Mouse (Mus musculus) stomach, embryonic 15.5 days (tissue): ENCODE results near the gene Bnip3. TPM values are rescaled to one million over a fixed set of nuclear protein-coding genes. Genes with fewer than 3 reads are reported as not detected.
A peak's percentile ranks its signal among the peaks of the same experiment; 100 is the strongest.

Source experiments
- ATAC-seq: fragments of 200-750 bp; cut with Nextera tagmentation; 2 replicates; pipeline ENCODE4 v1.8.0; 2017; ENCODE audit warnings: low read depth, moderate number of reproducible peaks, moderate TSS enrichment; ENCODE audit not compliant: insufficient read depth, low FRiP score
- H3K27ac ChIP-seq: fragments of 300-500 bp; sonication (generic); 2 replicates; pipeline ENCODE4 v1.5.1; 2015; ENCODE audit warnings: mild to moderate bottlenecking, inconsistent platforms
- H3K27me3 ChIP-seq: fragments of 300-500 bp; sonication (generic); replicated peaks from 2 replicates; pipeline ENCODE4 v1.6.1; 2015; ENCODE audit warnings: inconsistent platforms
- H3K36me3 ChIP-seq: fragments of 300-500 bp; sonication (generic); 2 replicates; pipeline ENCODE4 v1.6.1; 2015; ENCODE audit warnings: inconsistent platforms
- H3K4me1 ChIP-seq: fragments of 300-500 bp; sonication (generic); 2 replicates; pipeline ENCODE4 v1.6.1; 2015; ENCODE audit warnings: inconsistent platforms
- H3K4me2 ChIP-seq: fragments of 300-500 bp; sonication (generic); 2 replicates; pipeline ENCODE4 v1.6.1; 2015; ENCODE audit warnings: mild to moderate bottlenecking, inconsistent platforms
- H3K4me3 ChIP-seq: fragments of 300-500 bp; sonication (generic); replicated peaks from 2 replicates; pipeline ENCODE4 v1.5.1; 2015; ENCODE audit warnings: inconsistent platforms
- H3K9ac ChIP-seq: fragments of 300-500 bp; sonication (generic); 2 replicates; pipeline ENCODE4 v1.6.1; 2015; ENCODE audit warnings: inconsistent platforms
- H3K9me3 ChIP-seq: fragments of 300-500 bp; sonication (generic); 2 replicates; pipeline ENCODE4 v1.6.1; 2016; ENCODE audit warnings: inconsistent platforms
- WGBS: fragments of 180-500 bp; shearing (Covaris S2); methylation state at CpG from one replicate; pipeline ENCODE4 v1.1.7; 2015; 5-methylcytosine and 5-hydroxymethylcytosine counted together
- polyA plus RNA-seq: library from polyadenylated mRNA; unstranded; fragments of >200 nt; fragmentation: Nextera tagmentation; extraction: Ambion mirVana; gene quantifications from 2 replicates; pipeline ENCODE4 v1.2.1, GENCODE M21; 2015

Bnip3 gene
- polyA plus RNA-seq, result 127 and 140 TPM in 2 replicates

- Histone ChIP-seq H3K4me1 (peaks cover 23% of the 10 kb centered on the region), H3K4me2 (peak within 1 kb of the TSS; percentile 66), H3K9me3 (no peaks in the 10 kb centered on the region), H3K9ac (peak within 1 kb of the TSS; percentile 79), H3K4me3 (peak within 1 kb of the TSS; percentile 74), H3K27ac (peak within 1 kb of the TSS; percentile 80), H3K36me3 (no peaks in the 10 kb centered on the region), H3K27me3 (no peaks in the 10 kb centered on the region)
- under 1% methylated on average over 66 of the region's 66 CpGs for WGBS
- peak; percentile 94 for ATAC-seq
Measured at GRCm38 (mm10) chr7:138909277-138910192, at the start of gene Bnip3. Bnip3 (minus strand) TSS chr7:138909519.

DNA sequence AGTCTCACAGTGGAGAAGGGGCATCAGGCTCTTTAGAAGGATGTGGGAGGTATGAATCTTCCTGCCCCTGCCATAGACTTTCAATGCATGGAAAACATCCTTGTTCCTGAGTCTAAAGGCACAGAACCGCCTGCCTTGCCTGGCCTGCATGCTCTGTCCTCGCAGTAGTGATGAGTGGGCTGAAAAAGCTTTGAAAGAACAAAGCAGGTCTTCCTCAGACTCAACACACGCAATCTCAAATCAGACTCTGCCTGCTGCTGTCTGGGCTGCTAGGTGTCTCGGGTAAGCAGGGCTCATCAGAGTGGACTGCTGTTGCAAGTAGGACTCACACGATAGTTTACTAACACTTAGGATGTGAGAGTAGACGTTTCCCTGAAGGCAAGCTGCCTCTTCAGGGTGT lies 47.8 kb upstream of the Bnip3 start:
- Histone ChIP-seq H3K4me1 (no peaks in the 10 kb centered on the region), H3K36me3 (no peaks in the 10 kb centered on the region), H3K27me3 (no peaks in the 10 kb centered on the region), H3K9ac (no peak overlapping the region), H3K4me2 (no peak overlapping the region), H3K4me3 (no peak overlapping the region), H3K9me3 (no peaks in the 10 kb centered on the region), H3K27ac (no peak overlapping the region)
- ATAC-seq, result no peak
- 66% methylated on average over 6 of the region's 6 CpGs for WGBS

DNA sequence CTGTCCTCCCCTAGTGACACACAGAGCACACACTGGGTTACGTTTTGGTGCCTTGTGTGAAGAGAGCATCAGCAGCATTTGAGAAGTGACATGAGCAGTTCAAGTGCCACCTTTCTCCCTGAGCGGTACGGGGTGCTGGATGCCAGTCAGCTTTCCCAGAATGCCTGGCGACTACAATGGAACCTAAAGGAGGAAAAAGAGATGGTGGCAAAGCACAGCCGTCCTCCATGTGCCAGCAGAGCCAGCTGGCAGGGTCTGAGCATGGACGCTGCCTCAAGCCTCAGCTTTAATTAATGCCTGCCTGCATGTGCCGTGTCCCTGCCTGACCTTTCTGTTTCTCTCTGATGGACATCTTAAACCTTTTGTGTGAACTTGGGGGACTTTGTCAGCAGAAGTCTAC lies 46.5 kb upstream of the Bnip3 start:
- H3K36me3 ChIP-seq, result no peaks in the 10 kb centered on the region
- H3K4me3 ChIP-seq, result no peak overlapping the region
- H3K9ac ChIP-seq, result no peak overlapping the region
- H3K27ac ChIP-seq, result no peak overlapping the region
- 82% methylated on average over 7 of the region's 7 CpGs for WGBS
- H3K4me1 ChIP-seq, result no peaks in the 10 kb centered on the region
- H3K4me2 ChIP-seq, result no peak overlapping the region
- no peaks in the 10 kb centered on the region for H3K9me3 ChIP-seq
- no peaks in the 10 kb centered on the region for H3K27me3 ChIP-seq
- no peak for ATAC-seq

GRCm38 (mm10) chr7:138948309-138948708 lies 39.0 kb upstream of the Bnip3 start:
- ATAC-seq, result no peak
- WGBS, result 41% methylated on average over 8 of the region's 8 CpGs
- peaks cover 6% of the 10 kb centered on the region; the same call in 1 of the 2 replicates for H3K27me3 ChIP-seq
- H3K4me1 ChIP-seq, result no peaks in the 10 kb centered on the region
- H3K36me3 ChIP-seq, result no peaks in the 10 kb centered on the region
- no peak overlapping the region for H3K9ac ChIP-seq
- no peaks in the 10 kb centered on the region for H3K9me3 ChIP-seq
- no peak overlapping the region for H3K27ac ChIP-seq
- no peak overlapping the region for H3K4me2 ChIP-seq
- H3K4me3 ChIP-seq, result no peak overlapping the region

- no peaks in the 10 kb centered on the region for H3K36me3 ChIP-seq
- no peak overlapping the region for H3K27ac ChIP-seq
- no peak overlapping the region for H3K9ac ChIP-seq
- H3K4me3 ChIP-seq, result no peak overlapping the region
- ATAC-seq, result no peak
- WGBS, result 83% methylated on average over 8 of the region's 8 CpGs
- H3K27me3 ChIP-seq, result peaks cover 7% of the 10 kb centered on the region
- H3K4me2 ChIP-seq, result no peak overlapping the region
- H3K4me1 ChIP-seq, result no peaks in the 10 kb centered on the region
- no peaks in the 10 kb centered on the region for H3K9me3 ChIP-seq
Measured at GRCm38 (mm10) chr7:138947741-138948140, 38.4 kb upstream of the Bnip3 start.

DNA sequence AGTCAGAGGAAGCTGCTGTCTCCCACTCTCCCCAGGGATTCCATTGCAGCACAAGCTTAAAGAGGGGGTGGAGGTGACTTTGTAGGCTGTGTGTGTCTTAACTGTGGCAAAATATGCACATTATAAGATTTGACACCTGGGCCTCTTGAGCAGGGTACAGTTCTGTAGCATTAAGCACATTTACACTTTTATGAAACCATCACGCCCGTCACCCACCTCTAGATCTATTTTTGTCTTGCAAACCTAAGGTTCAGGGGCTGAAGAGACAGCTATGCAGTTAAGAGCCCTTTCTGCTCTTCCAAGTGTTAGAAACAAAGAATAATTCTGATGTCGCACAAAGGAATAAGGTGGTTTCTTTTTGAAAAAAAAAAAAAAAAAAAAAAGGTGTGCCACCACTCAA lies 36.3 kb upstream of the Bnip3 start:
- no peak overlapping the region for H3K9ac ChIP-seq
- no peaks in the 10 kb centered on the region for H3K36me3 ChIP-seq
- 50% methylated on average over 3 of the region's 3 CpGs for WGBS
- peaks cover 27% of the 10 kb centered on the region for H3K27me3 ChIP-seq
- ATAC-seq, result no peak
- no peak overlapping the region for H3K4me3 ChIP-seq
- peaks cover 5% of the 10 kb centered on the region; the same call in 1 of the 2 replicates for H3K4me1 ChIP-seq
- no peak overlapping the region for H3K4me2 ChIP-seq
- H3K9me3 ChIP-seq, result no peaks in the 10 kb centered on the region
- no peak overlapping the region for H3K27ac ChIP-seq

GRCm38 (mm10) chr7:138942301-138942700 lies 33.0 kb upstream of the Bnip3 start:
- H3K27me3 ChIP-seq, result peaks cover 45% of the 10 kb centered on the region
- H3K9ac ChIP-seq, result no peak overlapping the region
- ATAC-seq, result no peak

DNA sequence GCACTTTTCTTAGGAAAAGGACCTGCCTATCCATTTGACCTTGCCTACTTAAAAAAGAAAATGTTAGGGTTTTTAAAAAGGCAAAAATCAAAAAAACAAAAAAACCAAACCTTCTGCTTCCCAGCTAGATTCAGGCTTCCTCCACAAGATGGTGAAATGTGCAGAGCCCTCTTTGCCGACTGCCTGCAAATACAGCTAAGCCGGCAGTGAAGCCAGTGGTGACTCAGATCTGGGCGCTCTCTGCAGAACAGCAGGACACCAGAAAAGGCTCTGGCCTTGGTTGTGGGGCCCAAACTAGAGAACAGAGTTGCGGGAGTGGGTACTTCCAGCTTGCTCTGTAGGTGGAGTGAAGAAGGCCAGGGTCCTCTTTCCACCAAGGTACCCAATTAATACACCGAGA lies 32.3 kb upstream of the Bnip3 start:
- no peak overlapping the region for H3K9ac ChIP-seq
- H3K36me3 ChIP-seq, result no peaks in the 10 kb centered on the region
- no peak overlapping the region for H3K4me3 ChIP-seq
- peaks cover 45% of the 10 kb centered on the region for H3K27me3 ChIP-seq
- H3K4me1 ChIP-seq, result peaks cover 6% of the 10 kb centered on the region; the same call in 1 of the 2 replicates
- ATAC-seq, result no peak
- H3K27ac ChIP-seq, result no peak overlapping the region
- H3K4me2 ChIP-seq, result peak overlapping the region; percentile 63; the same call in 1 of the 2 replicates
- WGBS, result 30% methylated on average over 5 of the region's 5 CpGs
- H3K9me3 ChIP-seq, result no peaks in the 10 kb centered on the region

More at GRCm38 (mm10) chr7:138942301-138942700, 33.0 kb upstream of the Bnip3 start:
- Histone ChIP-seq H3K9me3 (no peaks in the 10 kb centered on the region), H3K4me1 (peaks cover 6% of the 10 kb centered on the region; the same call in 1 of the 2 replicates), H3K4me2 (no peak overlapping the region), H3K36me3 (no peaks in the 10 kb centered on the region), H3K4me3 (no peak overlapping the region), H3K27ac (no peak overlapping the region)
- whole genome bisulfite sequencing, result 83% methylated on average over 1 of the region's 1 CpGs

GRCm38 (mm10) chr7:138940612-138941461 lies 31.5 kb upstream of the Bnip3 start, which contains the start of gene Jakmip3:
Jakmip3 (plus strand) TSS chr7:138940730.
- no peak within 1 kb of the TSS for H3K9ac ChIP-seq

DNA sequence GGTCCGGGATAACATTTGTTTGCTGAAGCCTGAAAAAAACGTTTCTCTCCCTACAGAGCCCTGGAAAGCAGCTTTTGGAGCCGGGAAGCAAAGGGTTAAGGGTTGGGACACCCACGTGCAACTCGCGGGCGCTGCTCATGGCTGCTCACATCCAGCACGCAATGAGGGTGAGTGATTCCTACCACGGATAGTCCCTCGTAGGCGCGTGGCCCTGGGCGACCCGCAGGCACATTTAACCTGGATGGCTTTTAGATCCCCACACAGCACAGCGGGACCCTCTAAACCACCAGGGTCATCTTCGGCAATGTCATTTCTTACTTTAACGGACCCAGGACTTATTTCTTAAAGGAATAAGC lies 30.9 kb upstream of the Bnip3 start:
- Histone ChIP-seq H3K36me3 (no peaks in the 10 kb centered on the region), H3K9me3 (no peaks in the 10 kb centered on the region), H3K27ac (no peak overlapping the region), H3K4me1 (peaks cover 6% of the 10 kb centered on the region; the same call in 1 of the 2 replicates), H3K9ac (no peak overlapping the region), H3K27me3 (peaks cover 45% of the 10 kb centered on the region), H3K4me2 (peak overlapping the region; percentile 63), H3K4me3 (peak overlapping the region; percentile 38)
- no peak for ATAC-seq
- 1% methylated on average over 17 of the region's 17 CpGs for WGBS

More at GRCm38 (mm10) chr7:138940612-138941461, 31.5 kb upstream of the Bnip3 start, which contains the start of gene Jakmip3:
- peaks cover 6% of the 10 kb centered on the region; the same call in 1 of the 2 replicates for H3K4me1 ChIP-seq
- under 1% methylated on average over 78 of the region's 78 CpGs for WGBS
- H3K9me3 ChIP-seq, result no peaks in the 10 kb centered on the region
- peak within 1 kb of the TSS; percentile 38 for H3K4me3 ChIP-seq
- H3K27me3 ChIP-seq, result peaks cover 45% of the 10 kb centered on the region
- H3K36me3 ChIP-seq, result no peaks in the 10 kb centered on the region
- ATAC-seq, result no peak
- H3K27ac ChIP-seq, result no peak within 1 kb of the TSS
- peak within 1 kb of the TSS; percentile 63 for H3K4me2 ChIP-seq

DNA sequence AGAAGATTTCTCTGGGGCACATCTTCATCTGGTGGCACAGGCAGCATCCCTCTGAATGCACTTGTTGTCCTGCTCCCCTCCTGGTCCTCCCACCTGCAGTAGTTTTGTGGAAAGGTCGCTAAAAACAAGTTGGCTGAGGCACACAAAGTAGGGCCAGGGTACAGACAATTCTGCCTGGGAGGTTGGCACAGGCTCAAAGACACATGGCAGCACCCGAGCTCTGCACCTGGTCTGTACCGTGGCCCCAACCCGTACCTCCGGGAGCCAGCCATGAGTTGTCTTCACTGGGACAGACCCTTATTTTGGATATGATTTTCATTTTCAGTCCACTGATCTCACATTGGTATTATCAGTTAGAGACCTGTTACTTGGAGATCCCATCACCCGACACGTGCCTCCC lies 29.7 kb upstream of the Bnip3 start:
- Histone ChIP-seq H3K27ac (no peak overlapping the region), H3K27me3 (peaks cover 45% of the 10 kb centered on the region), H3K4me2 (no peak overlapping the region), H3K9me3 (0 out of 2 replicates have a peak, but pooled peaks cover 2% of the 10 kb centered on the region), H3K36me3 (no peaks in the 10 kb centered on the region), H3K9ac (no peak overlapping the region), H3K4me3 (no peak overlapping the region), H3K4me1 (peaks cover 6% of the 10 kb centered on the region; the same call in 1 of the 2 replicates)
- ATAC-seq, result no peak
- WGBS, result 79% methylated on average over 7 of the region's 7 CpGs
